Mouse (Mus musculus) limb, embryonic 10.5 days (tissue): ENCODE measurements at regions not wholly inside any gene's neighbourhood (a gene's known extent, or its start where the extent isn't known, plus 50 kb on each side); places are given as distances from the start of the nearest gene placed in this dataset.

Experiments used
- DNase-seq: peaks from one replicate; pipeline ENCODE4 v3.0.0-alpha.2; 2017; ENCODE audit warnings: low spot score
- H3K27ac ChIP-seq: fragments of 300-500 bp; sonication (generic); 2 replicates; pipeline ENCODE4 v1.5.1; 2016; ENCODE audit warnings: mild to moderate bottlenecking
- H3K27me3 ChIP-seq: fragments of 300-500 bp; sonication (generic); 2 replicates; pipeline ENCODE4 v1.6.1; 2016; ENCODE audit warnings: low read depth, mild to moderate bottlenecking; ENCODE audit not compliant: poor library complexity, severe bottlenecking
- H3K36me3 ChIP-seq: fragments of 300-500 bp; sonication (generic); 2 replicates; pipeline ENCODE4 v1.6.1; 2016; ENCODE audit warnings: mild to moderate bottlenecking, moderate library complexity
- H3K4me1 ChIP-seq: fragments of 300-500 bp; sonication (generic); 2 replicates; pipeline ENCODE4 v1.6.1; 2016
- H3K4me3 ChIP-seq: fragments of 300-500 bp; sonication (generic); 2 replicates; pipeline ENCODE4 v1.5.1; 2016; ENCODE audit warnings: mild to moderate bottlenecking, moderate library complexity
- H3K9me3 ChIP-seq: fragments of 300-500 bp; sonication (generic); replicated peaks from 2 replicates; pipeline ENCODE4 v1.6.1; 2016; ENCODE audit warnings: mild to moderate bottlenecking
- WGBS: fragments of 180-500 bp; shearing (Covaris S2); methylation state at CpG from one replicate; pipeline ENCODE4 v1.1.7; 2016; 5-methylcytosine and 5-hydroxymethylcytosine counted together

DNA sequence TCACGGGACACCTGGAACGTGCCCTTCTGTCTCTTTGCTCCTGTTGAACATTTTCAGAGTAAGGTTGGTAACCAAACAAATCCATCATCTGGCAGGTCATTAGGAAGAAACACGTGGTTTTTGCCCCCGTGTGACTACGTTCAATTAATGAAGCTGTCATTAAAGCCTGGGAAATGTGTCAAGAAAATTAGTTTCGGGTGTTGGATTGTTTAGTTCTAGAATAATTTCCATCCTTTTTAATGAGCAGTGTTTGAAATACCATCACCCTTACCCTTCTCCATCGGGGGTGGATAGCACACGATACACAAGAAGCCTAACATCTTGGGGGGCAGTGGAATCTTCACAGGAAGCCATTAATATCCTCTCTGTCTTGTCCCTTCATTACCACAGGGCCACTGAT, 107.7 kb downstream of the Far1 start:
- H3K4me1 ChIP-seq: 0 out of 2 replicates have a peak, but pooled peaks cover 6% of the 10 kb centered on the region
- no peaks in the 10 kb centered on the region for H3K36me3 ChIP-seq
- WGBS: 54% methylated on average over 8 of the region's 8 CpGs
- DNase-seq: no peak
- no peaks in the 10 kb centered on the region for H3K27me3 ChIP-seq
- no peaks in the 10 kb centered on the region for H3K9me3 ChIP-seq
- H3K27ac ChIP-seq: no peak overlapping the region
- H3K4me3 ChIP-seq: no peak overlapping the region

DNA sequence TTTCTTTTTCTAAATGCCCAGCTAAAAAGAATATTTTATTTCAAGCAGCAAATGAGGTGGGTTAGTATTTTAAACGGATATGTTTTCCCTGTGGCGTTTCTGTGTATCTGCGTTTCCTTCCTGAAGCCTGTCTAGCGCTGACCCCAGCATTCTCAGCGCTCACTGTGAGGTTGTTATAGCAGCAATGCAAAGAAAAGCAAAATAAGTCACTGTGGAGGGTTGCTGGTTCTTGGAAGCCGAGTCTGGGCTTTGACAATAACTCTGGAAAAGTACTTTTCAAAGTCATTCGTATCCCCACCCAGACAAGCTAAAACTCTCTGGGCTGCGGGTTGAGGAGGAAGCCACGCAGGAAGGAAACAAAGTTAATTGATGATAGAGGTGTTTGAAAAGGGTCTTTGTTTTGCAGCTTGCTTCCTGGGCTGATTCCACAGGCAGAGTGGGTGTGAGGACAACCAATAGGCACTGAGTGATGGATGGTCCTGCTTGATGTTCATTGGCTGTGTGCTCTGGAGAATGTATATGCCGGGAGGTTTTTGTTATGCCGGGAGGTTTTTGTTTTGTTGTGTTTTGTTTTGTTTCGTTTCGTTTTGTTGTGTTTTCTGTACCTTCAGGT, 108.4 kb downstream of the Far1 start:
- no peak for DNase-seq
- H3K9me3 ChIP-seq: no peaks in the 10 kb centered on the region
- H3K27ac ChIP-seq: no peak overlapping the region
- no peaks in the 10 kb centered on the region for H3K36me3 ChIP-seq
- no peaks in the 10 kb centered on the region for H3K27me3 ChIP-seq
- H3K4me3 ChIP-seq: no peak overlapping the region
- 0 out of 2 replicates have a peak, but pooled peaks cover 6% of the 10 kb centered on the region for H3K4me1 ChIP-seq
- 77% methylated on average over 13 of the region's 13 CpGs for WGBS

DNA sequence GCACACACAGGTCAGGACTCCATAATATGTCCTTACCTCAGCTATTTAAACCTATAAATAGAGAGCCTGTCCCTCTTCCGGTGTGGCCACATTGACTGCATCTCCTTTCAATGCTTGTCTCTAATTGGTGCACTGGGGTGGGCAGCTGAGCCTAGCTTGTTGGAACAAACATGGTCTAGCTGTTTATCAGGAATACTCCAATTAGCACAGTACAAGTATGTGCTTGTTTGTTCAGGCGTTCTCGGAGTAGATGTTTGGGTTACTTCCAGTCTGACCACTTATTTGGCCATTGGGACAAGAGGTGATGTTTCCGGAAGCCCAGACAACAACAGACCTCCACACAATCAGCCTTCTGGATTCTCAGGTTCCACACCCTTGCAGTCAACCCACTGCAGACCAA, 109.7 kb downstream of the Far1 start:
- Histone ChIP-seq H3K9me3 (no peaks in the 10 kb centered on the region), H3K4me1 (0 out of 2 replicates have a peak, but pooled peaks cover 6% of the 10 kb centered on the region), H3K27me3 (no peaks in the 10 kb centered on the region), H3K4me3 (no peak overlapping the region), H3K36me3 (no peaks in the 10 kb centered on the region), H3K27ac (no peak overlapping the region)
- DNase-seq: no peak
- WGBS: 86% methylated on average over 4 of the region's 4 CpGs

DNA sequence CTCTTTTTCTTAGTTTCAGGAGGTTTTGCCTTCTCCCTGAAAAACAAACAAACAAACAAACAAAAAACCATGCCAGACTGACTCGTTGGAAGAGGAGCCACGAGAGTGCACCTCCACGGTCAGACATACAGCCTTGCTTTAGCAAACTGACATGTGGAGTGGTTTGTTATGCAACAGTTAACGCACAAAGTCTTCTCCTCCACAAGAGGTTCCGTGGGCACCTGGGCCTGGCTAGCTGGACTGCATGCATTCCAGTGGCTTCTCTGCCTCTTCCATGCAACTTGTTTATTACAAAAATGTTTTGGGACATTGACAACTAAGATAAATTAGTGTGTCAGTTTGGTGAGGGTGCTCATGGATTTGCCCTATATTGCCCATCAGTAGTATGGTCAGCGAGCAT, 110.3 kb downstream of the Far1 start:
- Histone ChIP-seq H3K9me3 (no peaks in the 10 kb centered on the region), H3K36me3 (no peaks in the 10 kb centered on the region), H3K4me1 (0 out of 2 replicates have a peak, but pooled peaks cover 6% of the 10 kb centered on the region), H3K4me3 (no peak overlapping the region), H3K27me3 (no peaks in the 10 kb centered on the region), H3K27ac (no peak overlapping the region)
- DNase-seq: no peak
- 90% methylated on average over 6 of the region's 6 CpGs for WGBS

DNA sequence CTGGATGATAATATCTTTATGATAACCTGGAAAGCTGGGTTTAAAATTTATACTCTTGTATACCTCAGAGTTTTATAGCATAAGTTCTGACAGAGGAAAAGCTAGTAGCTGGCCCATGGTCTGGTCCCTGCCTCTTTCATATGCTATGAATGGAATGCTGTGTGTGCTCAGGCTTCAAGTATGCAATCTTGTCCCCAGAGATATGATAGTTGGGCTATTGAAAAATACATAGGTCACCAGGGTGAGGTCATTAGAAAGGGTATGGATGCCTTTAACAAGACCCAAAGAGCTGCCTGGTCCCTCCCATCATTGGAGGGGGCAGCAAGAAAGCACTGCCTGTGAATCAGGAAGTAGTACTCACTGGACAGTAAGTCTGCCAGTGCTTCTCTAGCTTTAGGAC, 113.1 kb downstream of the Far1 start:
- Histone ChIP-seq H3K27ac (no peak overlapping the region), H3K36me3 (no peaks in the 10 kb centered on the region), H3K27me3 (no peaks in the 10 kb centered on the region), H3K9me3 (no peaks in the 10 kb centered on the region), H3K4me3 (no peak overlapping the region), H3K4me1 (no peaks in the 10 kb centered on the region)
- DNase-seq: no peak

DNA sequence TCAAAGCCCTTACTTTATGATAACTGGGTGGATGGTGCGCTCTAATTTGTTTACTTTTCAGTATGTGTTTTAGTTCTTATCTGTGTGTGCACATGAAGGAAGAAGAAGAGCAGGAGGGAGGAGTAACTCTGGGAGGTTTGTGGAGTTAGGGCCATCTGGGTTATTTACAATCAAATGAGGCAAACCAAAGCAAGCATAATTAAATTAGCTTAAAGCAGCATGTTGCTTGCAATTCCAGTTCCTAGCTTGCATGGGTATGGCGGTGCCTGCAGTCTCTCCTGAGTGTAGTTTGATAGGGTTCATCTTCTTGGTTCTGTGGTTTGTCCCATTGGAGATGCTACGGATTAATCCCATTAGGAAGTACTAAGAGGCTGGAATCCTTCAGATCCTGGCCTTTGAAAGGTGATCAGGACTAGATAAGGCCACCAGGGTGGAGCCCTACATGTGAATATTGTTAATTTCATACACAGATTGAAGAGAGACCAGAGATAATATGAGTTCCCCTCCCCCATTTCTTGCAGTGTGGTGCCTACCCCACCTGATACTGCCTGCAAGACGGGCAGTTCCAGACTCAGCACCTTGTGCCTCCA, 123.5 kb downstream of the Far1 start:
- H3K27ac ChIP-seq: no peak overlapping the region
- H3K4me1 ChIP-seq: no peaks in the 10 kb centered on the region
- no peaks in the 10 kb centered on the region for H3K9me3 ChIP-seq
- no peaks in the 10 kb centered on the region for H3K36me3 ChIP-seq
- no peaks in the 10 kb centered on the region for H3K27me3 ChIP-seq
- H3K4me3 ChIP-seq: no peak overlapping the region
- no peak for DNase-seq
- WGBS: 87% methylated on average over 4 of the region's 4 CpGs

DNA sequence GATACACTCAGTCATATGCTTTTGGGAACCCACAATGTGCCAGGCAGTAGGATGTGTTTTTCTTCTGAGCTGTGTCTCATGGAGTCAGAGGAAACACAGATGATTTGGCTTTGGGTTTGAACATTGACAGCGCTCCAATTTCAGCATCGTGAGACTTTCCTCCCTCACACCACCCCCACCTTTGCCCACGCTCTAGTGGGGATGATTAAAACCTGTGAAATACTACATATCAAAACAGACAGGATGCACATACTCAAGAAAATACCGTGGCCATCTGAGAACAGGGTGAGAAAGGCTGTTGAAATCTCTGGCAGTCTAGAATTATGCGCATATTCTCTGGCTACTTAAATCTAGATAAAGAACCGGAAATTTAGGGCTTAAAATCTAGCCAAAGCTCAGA, 124.5 kb downstream of the Far1 start:
- Histone ChIP-seq H3K27me3 (no peaks in the 10 kb centered on the region), H3K4me3 (no peak overlapping the region), H3K27ac (no peak overlapping the region), H3K36me3 (no peaks in the 10 kb centered on the region), H3K9me3 (no peaks in the 10 kb centered on the region), H3K4me1 (no peaks in the 10 kb centered on the region)
- DNase-seq: no peak
- 78% methylated on average over 6 of the region's 6 CpGs for WGBS

DNA sequence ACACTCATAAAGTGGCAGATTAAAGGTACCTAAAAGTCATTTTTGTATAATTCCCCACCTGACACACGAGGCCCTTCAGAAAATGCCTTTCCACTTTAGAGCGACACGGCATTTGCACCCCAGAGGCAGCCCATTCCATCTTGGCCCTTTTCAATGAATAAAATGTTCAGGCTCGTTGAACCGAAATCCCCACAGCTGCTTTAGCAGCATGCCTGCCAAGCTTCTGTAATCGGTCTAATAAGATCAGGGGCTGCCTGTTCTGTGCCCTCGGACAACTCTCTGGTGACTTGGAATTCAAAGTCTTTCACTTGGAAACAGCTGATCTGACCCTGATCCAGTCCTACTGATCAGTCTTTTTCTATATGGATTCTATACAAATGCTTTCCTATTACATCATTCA, 123.3 kb upstream of the Spon1 start:
- 89% methylated on average over 7 of the region's 7 CpGs for WGBS
- Histone ChIP-seq H3K4me3 (no peak overlapping the region), H3K4me1 (no peaks in the 10 kb centered on the region), H3K27ac (no peak overlapping the region), H3K36me3 (no peaks in the 10 kb centered on the region), H3K9me3 (no peaks in the 10 kb centered on the region), H3K27me3 (no peaks in the 10 kb centered on the region)
- DNase-seq: no peak

DNA sequence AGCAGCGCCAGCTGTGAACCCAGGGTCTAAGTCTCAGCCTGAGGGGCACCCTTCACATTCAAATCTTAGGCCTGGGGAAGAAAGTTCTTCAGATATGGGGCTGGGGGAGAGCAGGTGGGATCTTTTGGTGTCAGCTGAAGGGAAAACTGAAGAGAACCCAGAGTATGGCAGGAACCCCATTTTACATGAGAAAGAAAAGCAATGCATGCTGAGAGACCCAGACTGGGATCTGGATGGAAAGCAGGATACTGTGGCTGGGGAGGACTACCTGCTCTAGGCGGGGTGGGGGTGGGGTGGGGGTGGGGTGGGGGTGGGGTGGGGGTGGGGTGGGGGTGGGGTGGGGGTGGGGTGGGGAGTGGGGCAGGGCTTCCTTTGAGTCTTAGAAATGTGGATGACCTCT, 115.2 kb upstream of the Spon1 start:
- Histone ChIP-seq H3K9me3 (no peaks in the 10 kb centered on the region), H3K4me3 (no peak overlapping the region), H3K27me3 (no peaks in the 10 kb centered on the region), H3K4me1 (no peaks in the 10 kb centered on the region), H3K36me3 (no peaks in the 10 kb centered on the region), H3K27ac (no peak overlapping the region)
- no peak for DNase-seq
- 68% methylated on average over 2 of the region's 2 CpGs for WGBS

DNA sequence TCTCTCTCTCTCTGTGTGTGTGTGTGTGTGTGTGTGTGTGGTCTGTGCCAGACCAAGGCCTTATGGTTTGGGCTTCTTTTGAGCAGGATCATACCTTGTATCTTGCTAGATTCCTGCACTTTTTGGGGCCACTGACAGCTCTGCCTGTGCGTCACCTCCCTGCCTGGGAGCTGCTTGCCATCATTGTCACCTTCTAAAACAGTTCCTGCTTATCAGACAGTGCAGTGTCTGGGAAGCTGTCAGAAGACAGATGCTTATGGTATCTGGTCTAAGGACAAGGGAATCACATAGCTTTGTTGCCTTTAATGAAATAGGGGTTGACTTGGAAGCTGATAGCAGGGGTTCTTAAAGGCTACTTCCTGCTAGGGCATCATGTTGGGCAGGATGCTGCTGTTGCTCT, 114.1 kb upstream of the Spon1 start:
- DNase-seq: no peak
- Histone ChIP-seq H3K9me3 (no peaks in the 10 kb centered on the region), H3K27me3 (no peaks in the 10 kb centered on the region), H3K27ac (no peak overlapping the region), H3K4me3 (no peak overlapping the region), H3K4me1 (no peaks in the 10 kb centered on the region), H3K36me3 (no peaks in the 10 kb centered on the region)
- 42% methylated on average over 1 of the region's 1 CpGs for WGBS

DNA sequence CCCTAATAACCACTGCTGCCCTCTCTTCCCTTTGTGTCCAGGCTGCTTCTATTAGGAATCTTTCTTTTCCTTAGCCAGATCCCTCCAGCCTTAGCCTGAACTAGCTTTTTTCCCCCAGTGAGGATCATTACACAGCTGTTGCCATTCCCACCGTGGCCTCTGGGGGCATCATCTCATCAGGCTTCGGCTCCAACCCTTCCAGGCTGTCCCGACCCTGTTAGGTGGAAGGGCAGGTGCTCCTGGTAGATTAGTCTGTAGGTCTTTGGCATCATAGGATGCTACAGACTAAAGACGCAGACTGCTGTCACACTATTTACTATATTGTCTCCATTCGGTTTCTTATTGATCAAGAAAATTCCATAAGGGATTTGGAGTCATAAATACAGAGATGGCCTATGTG, 112.7 kb upstream of the Spon1 start:
- no peaks in the 10 kb centered on the region for H3K4me1 ChIP-seq
- 28% methylated on average over 5 of the region's 5 CpGs for WGBS

DNA sequence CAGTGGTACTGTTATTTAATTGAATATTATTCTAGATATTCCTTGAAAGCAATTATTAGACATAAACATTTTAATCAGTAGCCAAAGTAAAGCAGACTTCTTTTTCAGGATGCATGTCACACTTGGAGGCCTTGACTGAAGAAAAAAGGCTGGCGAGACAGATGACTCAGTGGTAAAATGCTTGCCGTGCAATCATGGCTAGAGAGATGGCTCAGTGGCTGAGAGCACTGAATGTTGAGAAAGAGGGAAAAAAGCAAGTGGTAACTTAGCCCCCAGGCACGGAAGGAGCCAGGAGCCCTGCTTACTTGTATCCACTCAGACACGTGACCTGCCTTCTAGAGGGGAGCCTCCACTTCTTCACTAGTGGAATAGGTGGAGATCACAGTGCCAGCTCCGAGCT, 110.5 kb upstream of the Spon1 start:
- H3K27me3 ChIP-seq: no peaks in the 10 kb centered on the region
- DNase-seq: no peak
- WGBS: 79% methylated on average over 5 of the region's 5 CpGs

More for the DNA sequence above, 112.7 kb upstream of the Spon1 start:
- DNase-seq: peak; percentile 66
- H3K36me3 ChIP-seq: no peaks in the 10 kb centered on the region
- H3K27me3 ChIP-seq: no peaks in the 10 kb centered on the region
- no peaks in the 10 kb centered on the region for H3K9me3 ChIP-seq
- no peak overlapping the region for H3K4me3 ChIP-seq
- H3K27ac ChIP-seq: no peak overlapping the region

DNA sequence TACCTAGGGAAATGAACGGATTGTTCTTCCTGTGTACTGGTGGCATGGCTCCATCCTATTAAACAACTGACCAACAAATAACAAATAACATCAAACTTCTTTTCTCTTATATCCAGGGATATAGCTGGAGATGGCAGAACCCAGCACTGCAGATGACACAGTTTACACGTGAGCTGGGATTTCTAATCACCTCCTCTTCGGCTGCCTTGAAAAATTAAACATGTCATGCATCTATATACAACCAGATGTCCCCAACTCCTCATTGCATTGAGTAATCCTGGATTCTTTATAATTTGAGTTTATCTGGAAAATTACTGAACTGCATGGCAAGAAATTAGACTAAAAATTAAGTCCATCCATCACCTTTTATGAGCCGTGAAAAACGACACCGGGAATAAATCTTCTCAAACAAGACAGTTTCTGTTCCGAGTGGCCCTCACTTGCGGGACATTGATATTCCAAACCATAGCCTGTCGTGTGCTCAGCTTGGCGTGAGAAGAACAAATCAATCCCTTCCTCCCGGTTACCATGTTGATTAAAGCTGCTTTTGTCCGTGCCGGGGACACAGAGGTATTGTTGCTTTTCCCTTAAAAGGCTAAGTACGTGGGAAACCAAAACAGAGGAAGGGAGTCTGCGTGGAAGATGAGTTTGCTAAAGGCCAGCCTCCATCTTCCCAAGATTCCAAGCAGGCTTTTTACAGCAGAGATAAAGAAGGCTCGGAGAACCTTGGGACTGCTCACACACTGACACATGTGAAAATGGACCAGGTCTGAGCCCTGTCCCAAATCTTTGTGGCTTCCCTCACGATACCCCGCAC, 92.8 kb upstream of the Spon1 start:
- WGBS: 76% methylated on average over 18 of the region's 18 CpGs
- no peak overlapping the region for H3K27ac ChIP-seq
- H3K4me3 ChIP-seq: no peak overlapping the region
- H3K36me3 ChIP-seq: no peaks in the 10 kb centered on the region
- no peaks in the 10 kb centered on the region for H3K27me3 ChIP-seq
- DNase-seq: no peak
- H3K9me3 ChIP-seq: no peaks in the 10 kb centered on the region
- peaks cover 4% of the 10 kb centered on the region; the same call in 1 of the 2 replicates for H3K4me1 ChIP-seq

More for the DNA sequence above, 110.5 kb upstream of the Spon1 start:
- no peaks in the 10 kb centered on the region for H3K36me3 ChIP-seq
- no peaks in the 10 kb centered on the region for H3K9me3 ChIP-seq
- H3K4me1 ChIP-seq: no peaks in the 10 kb centered on the region
- no peak overlapping the region for H3K4me3 ChIP-seq
- no peak overlapping the region for H3K27ac ChIP-seq
